Mouse (Mus musculus): ENCODE data around the gene Gtpbp1. TPM values are rescaled to one million over a fixed set of nuclear protein-coding genes. Genes with fewer than 3 reads are reported as not detected.

Gene Gtpbp1
- polyA plus RNA-seq (2014; fragmentation: Illumina TruSeq; extraction: RNeasy Lipid Tissue Mini Kit (QIAGEN cat#74804); ENCODE audit: low read depth, low replicate concordance): 1.8 TPM

GRCm38 (mm10) chr15:79690426-79691022 is at the start of gene Gtpbp1:
TSS of gene Gtpbp1 (plus strand) at chr15:79690845.

DNA sequence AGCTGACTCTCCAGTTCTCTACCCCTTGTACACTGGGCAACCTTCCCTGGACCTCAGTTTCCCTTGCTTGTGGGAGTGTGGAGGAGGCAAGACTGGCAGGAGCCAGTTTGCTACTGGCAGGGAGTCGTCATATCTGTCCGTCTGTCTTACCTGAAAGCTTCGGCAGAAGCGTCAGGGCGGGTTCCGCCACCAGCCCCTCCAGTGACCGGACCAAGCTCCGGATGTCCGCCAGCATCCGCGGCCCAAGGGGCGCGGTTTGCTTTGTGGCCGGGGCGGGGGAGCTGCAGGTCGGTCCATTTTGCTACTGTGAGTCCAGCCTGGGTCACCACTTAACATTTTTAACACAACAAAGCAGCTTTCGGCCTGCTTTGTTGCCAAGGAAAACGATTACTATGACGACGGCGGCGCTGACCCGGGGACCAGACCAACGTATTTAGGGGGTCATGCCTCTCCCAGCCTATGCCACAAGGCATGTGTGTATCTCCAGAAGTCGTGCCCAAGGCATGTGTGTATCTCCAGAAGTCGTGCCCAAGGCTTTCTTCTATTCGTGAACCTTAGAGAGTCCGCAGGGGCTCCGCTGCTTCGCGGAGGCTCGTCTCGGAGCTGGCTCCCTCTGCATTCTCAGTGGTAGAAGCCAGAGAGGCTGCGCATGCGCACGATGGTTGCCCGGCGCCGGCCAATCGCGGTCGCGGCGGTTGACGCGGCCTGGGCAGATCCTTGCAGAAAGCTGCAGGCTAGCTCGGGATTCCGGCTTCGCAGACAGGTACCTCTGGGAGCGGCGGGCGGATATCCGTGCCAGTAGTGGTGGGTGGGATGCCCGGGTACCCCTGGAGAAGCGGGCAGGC is 31.9 kb upstream of the Gtpbp1 start, which contains the start of the genes Fam227a and Cby1:
Gene Fam227a (minus strand): TSS at position 426 of the 845 bp plus-strand sequence.
Gene Cby1 (plus strand): TSS at position 669 of the 845 bp plus-strand sequence.

DNA sequence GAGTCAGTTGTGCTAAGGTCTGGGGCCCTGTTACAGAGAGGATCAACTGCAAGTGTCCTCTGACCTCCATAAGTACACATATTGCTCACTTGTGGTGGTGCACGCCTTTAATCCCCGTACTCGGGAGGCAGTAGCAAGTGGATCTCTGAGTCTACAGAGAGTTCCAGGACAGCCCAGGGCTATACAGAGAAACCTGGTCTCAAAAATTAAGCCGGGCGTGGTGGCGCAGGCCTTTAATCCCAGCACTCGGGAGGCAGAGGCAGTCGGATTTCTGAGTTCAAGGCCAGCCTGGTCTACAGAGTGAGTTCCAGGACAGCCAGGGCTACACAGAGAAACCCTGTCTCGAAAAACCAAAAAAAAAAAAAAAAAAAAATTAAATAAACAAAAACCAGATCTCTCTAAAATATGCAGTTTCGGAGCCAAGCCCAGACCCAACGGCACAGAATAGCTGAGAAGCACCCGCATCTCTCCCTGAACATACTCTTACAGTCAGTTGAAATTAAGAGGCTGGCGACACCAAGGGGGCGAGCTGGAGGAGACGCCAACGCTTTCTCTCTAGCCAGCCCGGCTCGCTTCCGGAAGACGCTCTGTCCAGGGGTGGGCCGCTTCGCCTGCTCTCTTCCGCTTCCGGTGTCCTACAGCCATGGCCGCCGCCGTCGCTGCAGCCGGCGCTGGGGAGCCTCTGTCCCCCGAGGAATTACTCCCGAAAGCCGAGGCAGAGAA is 20.2 kb upstream of the Gtpbp1 start, which contains the start of gene Tomm22:
Gene Tomm22 (plus strand): TSS at position 613 of the 723 bp plus-strand sequence.

DNA sequence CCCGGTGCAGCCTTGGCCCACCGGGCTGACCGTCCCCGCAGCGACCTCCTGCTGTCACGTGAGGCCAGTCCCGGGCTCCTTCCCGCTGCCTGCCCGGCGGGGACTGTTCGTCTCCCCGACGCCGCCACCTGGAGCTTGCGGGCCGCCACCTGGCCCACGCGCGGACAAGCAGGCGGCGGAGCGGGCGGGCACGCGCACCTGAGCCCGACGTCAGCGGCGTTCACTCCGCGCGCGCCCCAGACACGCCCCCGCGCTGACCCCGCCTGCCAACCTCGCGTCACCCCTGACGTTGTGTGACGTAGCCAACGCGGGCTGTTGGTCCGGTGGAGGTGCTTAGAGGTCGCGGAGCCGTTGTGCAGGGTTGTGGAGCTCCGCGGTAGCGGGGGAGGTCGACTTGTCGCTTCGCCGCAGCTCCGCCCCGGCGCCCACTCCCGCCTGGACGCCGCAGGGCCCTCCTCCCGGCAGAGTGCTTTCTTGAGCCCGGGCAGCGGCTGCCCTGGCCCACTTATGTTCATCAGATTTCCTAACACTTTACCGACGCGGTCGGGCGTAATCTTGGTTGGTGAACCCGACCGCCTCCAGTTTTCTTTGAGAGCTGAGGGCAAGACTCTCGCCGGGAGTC is 2.9 kb upstream of the Gtpbp1 start, which contains the start of gene Josd1:
Gene Josd1 (minus strand): TSS at position 274 of the 622 bp plus-strand sequence.

DNA sequence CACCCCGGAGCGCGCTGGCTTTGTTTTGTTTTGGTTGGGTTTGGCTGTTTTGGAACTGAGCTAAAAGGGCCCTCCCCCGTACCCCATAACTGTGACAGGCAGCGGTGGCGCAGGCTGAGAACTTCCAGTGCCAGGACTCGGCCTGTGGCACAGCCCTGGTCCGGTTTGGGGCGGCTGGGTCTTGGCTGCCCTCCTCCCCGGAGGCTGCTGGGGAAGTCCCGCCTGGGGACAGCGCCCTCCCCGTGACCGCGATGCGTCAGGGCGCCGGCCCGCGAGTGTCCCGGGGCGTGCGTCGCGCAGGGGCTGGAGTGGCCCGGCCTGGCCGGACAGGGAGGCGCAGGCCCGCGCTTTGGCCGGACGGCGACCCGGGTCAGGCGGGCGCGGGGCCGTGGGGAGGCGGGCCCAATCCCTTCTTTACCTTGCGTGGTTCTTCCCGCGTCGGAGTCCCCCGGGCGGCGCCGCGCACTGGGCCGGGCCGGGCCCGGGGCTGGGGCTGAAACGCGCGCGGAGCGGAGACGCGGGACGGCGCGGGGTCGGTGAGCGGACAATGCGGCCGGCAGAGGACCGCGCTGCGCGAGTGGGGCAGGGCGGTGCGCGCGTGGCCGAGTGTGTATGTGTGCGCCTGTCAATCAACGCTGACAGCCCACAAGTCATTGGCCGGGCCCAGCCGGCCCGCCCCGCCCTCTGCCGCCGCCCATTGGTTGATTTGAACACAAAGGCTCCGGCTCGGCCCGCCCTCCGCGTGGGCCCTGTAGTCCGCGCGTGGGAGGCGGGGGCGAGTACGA is 51.5 kb downstream of the Gtpbp1 start, which contains the start of gene Sun2:
Gene Sun2 (minus strand): TSS at position 616 of the 785 bp plus-strand sequence.

Other genes with a start within 250 kb of the Gtpbp1 start
- 7.4 TPM for gene Csnk1e, start 235.3 kb upstream of the Gtpbp1 start, polyA plus RNA-seq (2014; fragmentation: Illumina TruSeq; extraction: RNeasy Lipid Tissue Mini Kit (QIAGEN cat#74804); ENCODE audit: low read depth, low replicate concordance)
- not detected for gene Kcnj4, start 185.6 kb upstream of the Gtpbp1 start, polyA plus RNA-seq (2014; fragmentation: Illumina TruSeq; extraction: RNeasy Lipid Tissue Mini Kit (QIAGEN cat#74804); ENCODE audit: low read depth, low replicate concordance)
- 17.9 TPM for gene Kdelr3, start 174.4 kb upstream of the Gtpbp1 start, polyA plus RNA-seq (2014; fragmentation: Illumina TruSeq; extraction: RNeasy Lipid Tissue Mini Kit (QIAGEN cat#74804); ENCODE audit: low read depth, low replicate concordance)
- gene Ddx17, start 144.1 kb upstream of the Gtpbp1 start, polyA plus RNA-seq (2014; fragmentation: Illumina TruSeq; extraction: RNeasy Lipid Tissue Mini Kit (QIAGEN cat#74804); ENCODE audit: low read depth, low replicate concordance): 534 TPM
- 0.82 TPM for gene Dmc1, start 85.7 kb upstream of the Gtpbp1 start, polyA plus RNA-seq (2014; fragmentation: Illumina TruSeq; extraction: RNeasy Lipid Tissue Mini Kit (QIAGEN cat#74804); ENCODE audit: low read depth, low replicate concordance)
- 3.1 TPM for gene Fam227a, start 31.9 kb upstream of the Gtpbp1 start, polyA plus RNA-seq (2014; fragmentation: Illumina TruSeq; extraction: RNeasy Lipid Tissue Mini Kit (QIAGEN cat#74804); ENCODE audit: low read depth, low replicate concordance)
- 1.1 TPM for gene Cby1, start 31.6 kb upstream of the Gtpbp1 start, polyA plus RNA-seq (2014; fragmentation: Illumina TruSeq; extraction: RNeasy Lipid Tissue Mini Kit (QIAGEN cat#74804); ENCODE audit: low read depth, low replicate concordance)
- 305 TPM for gene Tomm22, start 20.0 kb upstream of the Gtpbp1 start, polyA plus RNA-seq (2014; fragmentation: Illumina TruSeq; extraction: RNeasy Lipid Tissue Mini Kit (QIAGEN cat#74804); ENCODE audit: low read depth, low replicate concordance)
- 17.0 TPM for gene Josd1, start 2.9 kb upstream of the Gtpbp1 start, polyA plus RNA-seq (2014; fragmentation: Illumina TruSeq; extraction: RNeasy Lipid Tissue Mini Kit (QIAGEN cat#74804); ENCODE audit: low read depth, low replicate concordance)
- gene Sun2, start 51.7 kb downstream of the Gtpbp1 start, polyA plus RNA-seq (2014; fragmentation: Illumina TruSeq; extraction: RNeasy Lipid Tissue Mini Kit (QIAGEN cat#74804); ENCODE audit: low read depth, low replicate concordance): 13.4 TPM
- gene Dnal4, start 87.0 kb downstream of the Gtpbp1 start, polyA plus RNA-seq (2014; fragmentation: Illumina TruSeq; extraction: RNeasy Lipid Tissue Mini Kit (QIAGEN cat#74804); ENCODE audit: low read depth, low replicate concordance): 1.1 TPM
- gene Nptxr, start 113.9 kb downstream of the Gtpbp1 start, polyA plus RNA-seq (2014; fragmentation: Illumina TruSeq; extraction: RNeasy Lipid Tissue Mini Kit (QIAGEN cat#74804); ENCODE audit: low read depth, low replicate concordance): 0.44 TPM
- not detected for gene Npcd, start 143.4 kb downstream of the Gtpbp1 start, polyA plus RNA-seq (2014; fragmentation: Illumina TruSeq; extraction: RNeasy Lipid Tissue Mini Kit (QIAGEN cat#74804); ENCODE audit: low read depth, low replicate concordance)
- 2.2 TPM for gene Cbx6, start 143.8 kb downstream of the Gtpbp1 start, polyA plus RNA-seq (2014; fragmentation: Illumina TruSeq; extraction: RNeasy Lipid Tissue Mini Kit (QIAGEN cat#74804); ENCODE audit: low read depth, low replicate concordance)
- 37.5 TPM for gene Apobec3, start 200.8 kb downstream of the Gtpbp1 start, polyA plus RNA-seq (2014; fragmentation: Illumina TruSeq; extraction: RNeasy Lipid Tissue Mini Kit (QIAGEN cat#74804); ENCODE audit: low read depth, low replicate concordance)